Mouse (Mus musculus): ENCODE measurements around the gene Rab29. TPM values are rescaled to one million over a fixed set of nuclear protein-coding genes. Genes with fewer than 3 reads are reported as not detected.

The Rab29 gene
- polyA plus RNA-seq, 1 experiment from 2014 or later, result 16.2 TPM

DNA sequence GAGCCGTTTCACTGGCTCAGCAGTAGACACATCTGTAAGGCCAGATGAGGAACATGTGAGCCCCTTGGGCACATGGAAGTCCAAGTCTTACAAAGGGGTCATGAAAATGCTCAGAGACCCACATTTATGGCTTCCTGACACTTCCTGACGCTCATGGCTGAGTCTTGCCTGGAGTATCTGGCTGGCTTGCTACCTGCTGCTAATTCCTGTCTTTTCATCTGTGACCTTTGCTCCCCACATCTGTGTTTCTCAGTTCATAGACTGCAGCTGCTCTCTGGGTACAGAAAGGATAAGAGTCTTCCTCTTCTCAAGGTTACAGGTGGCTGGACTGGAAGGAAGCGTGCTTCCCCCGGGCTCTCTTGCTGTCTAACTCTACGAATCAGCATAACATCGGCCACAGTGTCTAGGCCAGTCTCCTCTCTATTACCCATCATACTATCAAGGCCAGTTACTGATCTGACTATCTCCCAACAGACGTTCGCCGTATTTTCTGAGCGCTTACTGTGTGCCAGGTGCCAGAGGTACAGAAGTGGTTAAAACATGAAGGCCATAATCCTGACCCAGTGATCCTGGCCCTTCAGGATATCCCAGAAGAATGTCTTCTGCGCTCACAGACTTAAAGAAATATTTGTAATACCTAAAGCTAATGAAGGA lies 42.4 kb upstream of the Rab29 start:
- TF ChIP-seq CTCF (IDR thresholded peaks at IDR 0.05; ENCODE audit: low read depth), result no peak
- no peaks in the 10 kb centered on the region for H3K27me3 ChIP-seq (replicated peaks; ENCODE audit: control insufficient read depth, insufficient read depth, low read length)
- H3K27ac ChIP-seq (ENCODE audit: low read depth, low read length), result no peak overlapping the region
- H3K4me3 ChIP-seq (ENCODE audit: low read depth, low read length), result no peak overlapping the region
- no peaks in the 10 kb centered on the region for H3K9me3 ChIP-seq (ENCODE audit: control insufficient read depth)
- no peak for ATAC-seq
- no peaks in the 10 kb centered on the region; the same call in 1 of the 2 replicates for H3K4me1 ChIP-seq (replicated peaks; ENCODE audit: control insufficient read depth, insufficient read depth, low read length)
- H3K36me3 ChIP-seq (ENCODE audit: control insufficient read depth, insufficient read depth), result no peaks in the 10 kb centered on the region
- H3K4me2 ChIP-seq (replicated peaks; ENCODE audit: low read depth), result no peak overlapping the region
- WGBS, result 81% methylated on average over 11 of the region's 11 CpGs
- H3K9ac ChIP-seq (ENCODE audit: low read depth, low read length), result no peak overlapping the region

DNA sequence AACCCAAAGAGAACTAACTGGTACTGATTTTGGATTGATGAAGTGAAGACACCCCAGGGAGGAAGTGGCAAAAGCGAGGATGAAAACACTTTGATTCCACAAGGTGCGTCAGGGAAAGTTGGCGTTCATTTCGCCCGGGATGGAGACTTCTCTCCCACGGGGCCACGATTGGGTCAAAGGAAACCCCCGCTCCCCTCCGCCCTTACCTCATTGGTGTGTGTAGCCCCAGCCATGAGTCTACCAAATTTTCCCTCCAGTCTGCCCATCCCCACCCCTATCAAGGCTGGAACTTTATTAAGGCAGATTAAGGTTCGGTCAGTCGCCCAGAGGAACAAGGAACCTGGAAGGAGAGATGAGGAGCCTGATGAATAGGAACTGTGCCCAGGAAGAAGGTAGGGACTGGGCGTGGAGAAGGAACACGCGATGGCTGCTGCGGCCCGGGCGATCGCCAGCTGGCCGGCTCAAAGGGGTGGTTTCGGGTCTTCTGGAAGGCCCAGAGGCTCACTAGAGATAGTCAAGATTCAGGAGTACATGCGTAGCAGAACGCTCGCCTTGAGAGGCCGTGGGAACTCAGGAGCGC lies 39.7 kb upstream of the Rab29 start, which contains the start of gene Slc41a1:
TSS of gene Slc41a1 (plus strand) at position 287 of the 580 bp plus-strand sequence.
- Histone ChIP-seq H3K9me3 (ENCODE audit: control insufficient read depth) (no peaks in the 10 kb centered on the region), H3K9ac (ENCODE audit: low read depth, low read length) (peak within 1 kb of the TSS; percentile 69), H3K4me3 (ENCODE audit: low read depth, low read length) (peak within 1 kb of the TSS; percentile 85), H3K4me1 (replicated peaks; ENCODE audit: control insufficient read depth, insufficient read depth, low read length) (no peaks in the 10 kb centered on the region; the same call in 1 of the 2 replicates), H3K36me3 (ENCODE audit: control insufficient read depth, insufficient read depth) (peaks cover 7% of the 10 kb centered on the region; the same call in 1 of the 2 replicates), H3K27me3 (replicated peaks; ENCODE audit: control insufficient read depth, insufficient read depth, low read length) (no peaks in the 10 kb centered on the region), H3K27ac (ENCODE audit: low read depth, low read length) (peak within 1 kb of the TSS; percentile 36), H3K4me2 (replicated peaks; ENCODE audit: low read depth) (peak within 1 kb of the TSS; percentile 98)
- TF ChIP-seq CTCF (IDR thresholded peaks at IDR 0.05; ENCODE audit: low read depth), result no peak
- ATAC-seq, result peak; percentile 34
- 6% methylated on average over 25 of the region's 25 CpGs for WGBS

DNA sequence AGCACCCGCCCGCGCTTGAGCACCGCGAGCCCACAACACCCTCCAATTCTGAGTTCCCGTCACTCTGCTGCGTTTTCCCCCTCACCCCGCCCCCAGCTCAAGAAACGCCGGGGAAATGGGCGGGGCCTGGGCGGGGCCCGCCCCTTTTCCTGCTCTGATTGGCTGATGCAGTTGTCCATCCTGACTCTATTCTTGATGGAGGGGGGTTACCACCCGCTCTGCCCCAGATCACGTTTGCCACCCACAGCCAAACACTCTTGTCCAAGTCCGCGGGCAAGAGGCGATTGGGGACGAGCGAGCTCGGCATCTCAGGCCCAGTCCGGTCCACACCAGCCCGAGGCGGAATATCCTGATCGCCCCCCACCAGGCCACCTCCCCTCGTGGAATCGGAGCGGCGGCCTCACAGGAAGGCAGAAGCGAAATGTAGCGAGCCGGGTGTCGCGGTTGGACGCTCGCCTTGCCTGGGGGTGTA lies 39.2 kb upstream of the Rab29 start:
- peak; percentile 89 for ATAC-seq
- Histone ChIP-seq H3K4me2 (replicated peaks; ENCODE audit: low read depth) (peak overlapping the region; percentile 98), H3K27ac (ENCODE audit: low read depth, low read length) (peak overlapping the region; percentile 36), H3K36me3 (ENCODE audit: control insufficient read depth, insufficient read depth) (peaks cover 7% of the 10 kb centered on the region; the same call in 1 of the 2 replicates), H3K9me3 (ENCODE audit: control insufficient read depth) (no peaks in the 10 kb centered on the region), H3K4me1 (replicated peaks; ENCODE audit: control insufficient read depth, insufficient read depth, low read length) (no peaks in the 10 kb centered on the region; the same call in 1 of the 2 replicates), H3K9ac (ENCODE audit: low read depth, low read length) (peak overlapping the region; percentile 69), H3K4me3 (ENCODE audit: low read depth, low read length) (peak overlapping the region; percentile 85), H3K27me3 (replicated peaks; ENCODE audit: control insufficient read depth, insufficient read depth, low read length) (no peaks in the 10 kb centered on the region)
- no peak for TF ChIP-seq CTCF (IDR thresholded peaks at IDR 0.05; ENCODE audit: low read depth)
- under 1% methylated on average over 36 of the region's 36 CpGs for WGBS

DNA sequence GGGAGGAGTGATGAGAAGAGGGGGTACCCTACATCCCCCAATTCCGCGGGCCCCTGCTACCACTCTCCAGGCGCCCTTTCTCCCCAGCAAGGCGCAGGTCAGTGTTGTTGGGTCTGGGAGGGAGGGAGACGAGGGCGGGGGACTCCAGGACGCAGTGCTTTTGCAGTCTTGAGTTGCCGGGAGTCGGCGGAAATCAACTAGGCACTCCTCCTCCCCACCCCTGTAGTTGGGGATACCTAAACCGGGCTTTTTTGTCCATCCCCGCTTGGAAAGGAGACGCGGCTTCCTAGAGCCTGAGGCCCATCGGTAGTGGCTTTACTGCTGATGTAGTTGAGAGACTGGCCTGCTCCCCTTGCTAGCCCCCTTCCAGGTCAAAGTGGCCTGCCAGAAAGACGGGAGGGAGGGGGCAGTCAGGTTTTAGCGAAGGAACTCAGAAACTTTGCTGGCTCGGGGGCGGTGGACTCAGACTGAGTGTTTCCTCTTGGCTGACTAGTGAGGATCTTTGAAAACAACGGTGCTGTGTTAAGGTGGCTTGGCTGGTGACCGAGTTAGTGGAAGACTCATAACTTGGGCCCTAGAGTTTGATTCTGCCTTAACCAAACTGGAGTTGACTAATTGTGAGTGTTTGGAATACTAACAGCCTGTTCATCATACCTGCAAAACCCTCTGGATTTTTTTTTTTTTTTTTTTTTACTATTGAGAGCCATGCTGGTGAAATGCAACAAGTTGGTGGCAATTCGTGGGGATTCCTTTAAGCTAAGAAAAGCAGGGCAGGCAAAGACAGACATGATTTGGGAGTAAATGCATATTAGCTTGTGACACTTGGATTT lies 38.5 kb upstream of the Rab29 start:
- Histone ChIP-seq H3K27me3 (replicated peaks; ENCODE audit: control insufficient read depth, insufficient read depth, low read length) (no peaks in the 10 kb centered on the region), H3K9me3 (ENCODE audit: control insufficient read depth) (no peaks in the 10 kb centered on the region), H3K9ac (ENCODE audit: low read depth, low read length) (peak overlapping the region; percentile 69), H3K4me3 (ENCODE audit: low read depth, low read length) (peak overlapping the region; percentile 85), H3K27ac (ENCODE audit: low read depth, low read length) (peak overlapping the region; percentile 36), H3K4me1 (replicated peaks; ENCODE audit: control insufficient read depth, insufficient read depth, low read length) (no peaks in the 10 kb centered on the region; the same call in 1 of the 2 replicates), H3K4me2 (replicated peaks; ENCODE audit: low read depth) (peak overlapping the region; percentile 98), H3K36me3 (ENCODE audit: control insufficient read depth, insufficient read depth) (peaks cover 7% of the 10 kb centered on the region; the same call in 1 of the 2 replicates)
- TF ChIP-seq CTCF (IDR thresholded peaks at IDR 0.05; ENCODE audit: low read depth), result no peak
- peak; percentile 35 for ATAC-seq
- WGBS, result 3% methylated on average over 22 of the region's 22 CpGs

DNA sequence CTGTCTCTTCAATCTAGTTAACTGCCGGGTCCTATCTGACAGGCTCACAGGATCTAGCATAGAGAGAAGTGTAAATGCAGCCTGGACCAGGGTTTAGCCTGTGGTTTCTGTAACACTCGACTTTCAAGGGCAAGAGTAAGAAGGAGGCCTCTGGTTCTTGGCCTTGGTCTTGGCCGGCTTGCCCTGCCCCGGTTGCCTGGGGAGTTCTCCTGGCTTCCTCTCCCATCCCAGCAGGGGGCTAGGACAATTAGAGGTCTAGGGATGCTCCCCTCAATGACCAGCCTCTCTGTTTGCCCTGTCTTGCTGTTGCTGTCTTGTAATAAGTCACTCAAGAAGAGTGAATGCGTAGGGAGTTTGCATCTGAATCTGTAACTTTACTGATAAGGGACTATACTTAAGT lies 37.7 kb upstream of the Rab29 start:
- Histone ChIP-seq H3K36me3 (ENCODE audit: control insufficient read depth, insufficient read depth) (peaks cover 7% of the 10 kb centered on the region; the same call in 1 of the 2 replicates), H3K9ac (ENCODE audit: low read depth, low read length) (no peak overlapping the region), H3K4me1 (replicated peaks; ENCODE audit: control insufficient read depth, insufficient read depth, low read length) (no peaks in the 10 kb centered on the region; the same call in 1 of the 2 replicates), H3K27me3 (replicated peaks; ENCODE audit: control insufficient read depth, insufficient read depth, low read length) (no peaks in the 10 kb centered on the region), H3K9me3 (ENCODE audit: control insufficient read depth) (no peaks in the 10 kb centered on the region), H3K4me2 (replicated peaks; ENCODE audit: low read depth) (peak overlapping the region; percentile 98), H3K4me3 (ENCODE audit: low read depth, low read length) (no peak overlapping the region), H3K27ac (ENCODE audit: low read depth, low read length) (no peak overlapping the region)
- TF ChIP-seq CTCF (IDR thresholded peaks at IDR 0.05; ENCODE audit: low read depth), result no peak
- ATAC-seq, result no peak
- WGBS, result 44% methylated on average over 5 of the region's 5 CpGs

DNA sequence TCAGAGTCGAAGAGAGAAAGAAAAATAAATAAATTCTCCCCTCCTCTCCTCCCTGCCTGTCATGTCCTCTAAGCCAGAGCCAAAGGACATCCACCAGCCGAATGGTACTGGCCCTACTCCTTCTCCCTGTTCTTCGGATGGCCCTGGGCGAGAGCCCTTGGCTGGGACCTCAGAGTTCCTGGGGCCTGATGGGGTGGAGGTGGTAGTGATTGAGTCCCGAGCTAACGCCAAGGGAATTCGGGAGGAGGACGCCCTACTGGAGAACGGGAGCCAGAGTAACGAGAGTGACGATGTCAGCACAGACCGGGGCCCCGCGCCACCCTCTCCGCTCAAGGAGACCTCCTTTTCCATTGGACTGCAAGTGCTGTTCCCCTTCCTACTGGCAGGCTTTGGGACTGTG lies 36.5 kb upstream of the Rab29 start:
- 90% methylated on average over 15 of the region's 15 CpGs for WGBS

More for the DNA sequence above, 36.5 kb upstream of the Rab29 start:
- H3K36me3 ChIP-seq (ENCODE audit: control insufficient read depth, insufficient read depth), result peaks cover 7% of the 10 kb centered on the region; the same call in 1 of the 2 replicates
- no peak for ATAC-seq
- H3K4me1 ChIP-seq (replicated peaks; ENCODE audit: control insufficient read depth, insufficient read depth, low read length), result no peaks in the 10 kb centered on the region; the same call in 1 of the 2 replicates
- H3K9ac ChIP-seq (ENCODE audit: low read depth, low read length), result no peak overlapping the region
- no peaks in the 10 kb centered on the region for H3K27me3 ChIP-seq (replicated peaks; ENCODE audit: control insufficient read depth, insufficient read depth, low read length)
- no peak for TF ChIP-seq CTCF (IDR thresholded peaks at IDR 0.05; ENCODE audit: low read depth)
- H3K4me2 ChIP-seq (replicated peaks; ENCODE audit: low read depth), result no peak overlapping the region
- no peak overlapping the region for H3K27ac ChIP-seq (ENCODE audit: low read depth, low read length)
- no peak overlapping the region for H3K4me3 ChIP-seq (ENCODE audit: low read depth, low read length)
- H3K9me3 ChIP-seq (ENCODE audit: control insufficient read depth), result no peaks in the 10 kb centered on the region

Measured in intestine, postnatal 0 days (tissue).